Mouse (Mus musculus): ENCODE results near the gene Psmc5.

Psmc5 gene

DNA sequence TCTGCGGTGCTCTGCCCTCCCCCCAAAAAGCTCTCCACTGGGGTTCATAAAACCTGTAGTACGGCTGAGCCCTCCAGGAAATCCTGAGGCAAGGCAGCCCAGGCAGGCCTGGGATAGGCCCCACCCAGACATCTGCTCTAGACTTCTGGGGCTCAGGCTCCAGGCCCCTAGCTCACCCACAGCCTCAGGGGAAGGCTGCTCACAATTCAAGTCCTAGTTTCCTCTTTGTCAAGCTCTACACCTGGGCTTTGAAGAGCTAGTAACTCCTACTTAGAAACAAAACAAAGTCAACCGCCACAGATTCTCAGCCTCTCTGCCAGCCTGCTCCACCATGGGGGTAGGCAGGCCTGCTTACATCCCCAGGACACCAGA lies 13.1 kb downstream of the Psmc5 start:
- no peak for DNase-seq (ENCODE audit: low spot score)

- no peak for DNase-seq (ENCODE audit: low spot score)
Measured at GRCm38 (mm10) chr11:106271131-106271793, 15.3 kb downstream of the Psmc5 start.

GRCm38 (mm10) chr11:106271794-106272643 lies 16.1 kb downstream of the Psmc5 start:
- peak; percentile 44 for DNase-seq (ENCODE audit: low spot score)

- peak; percentile 95 for DNase-seq (ENCODE audit: low spot score)
Measured at GRCm38 (mm10) chr11:106272644-106273310, 16.8 kb downstream of the Psmc5 start, which contains the start of gene Smarcd2. Gene Smarcd2, minus strand, starts transcription at chr11:106272972.

GRCm38 (mm10) chr11:106273311-106273684 lies 17.3 kb downstream of the Psmc5 start:
- DNase-seq (ENCODE audit: low spot score) = no peak

DNA sequence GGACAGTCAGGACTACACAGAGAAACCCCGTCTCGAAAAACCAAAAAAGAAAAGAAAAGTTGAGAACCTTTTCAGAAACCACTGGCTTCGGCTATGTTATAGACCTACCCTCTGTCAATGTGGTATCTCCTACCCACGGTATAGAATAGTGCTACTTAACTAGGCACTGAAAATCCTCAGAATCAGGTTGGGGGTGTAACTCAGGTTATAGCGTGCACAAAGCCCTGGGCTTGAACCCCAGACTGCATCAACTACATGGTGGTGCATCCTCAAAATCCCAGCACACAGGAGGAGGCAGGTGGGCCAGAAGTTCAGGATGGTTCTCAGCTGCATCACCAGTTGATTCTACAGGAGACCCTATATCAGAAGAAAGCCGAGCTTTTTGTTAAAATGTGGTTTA lies 17.9 kb downstream of the Psmc5 start:
- no peak for DNase-seq (ENCODE audit: low spot score)

- no peak for DNase-seq (ENCODE audit: low spot score)
Measured at GRCm38 (mm10) chr11:106274374-106274773, 18.4 kb downstream of the Psmc5 start.

DNA sequence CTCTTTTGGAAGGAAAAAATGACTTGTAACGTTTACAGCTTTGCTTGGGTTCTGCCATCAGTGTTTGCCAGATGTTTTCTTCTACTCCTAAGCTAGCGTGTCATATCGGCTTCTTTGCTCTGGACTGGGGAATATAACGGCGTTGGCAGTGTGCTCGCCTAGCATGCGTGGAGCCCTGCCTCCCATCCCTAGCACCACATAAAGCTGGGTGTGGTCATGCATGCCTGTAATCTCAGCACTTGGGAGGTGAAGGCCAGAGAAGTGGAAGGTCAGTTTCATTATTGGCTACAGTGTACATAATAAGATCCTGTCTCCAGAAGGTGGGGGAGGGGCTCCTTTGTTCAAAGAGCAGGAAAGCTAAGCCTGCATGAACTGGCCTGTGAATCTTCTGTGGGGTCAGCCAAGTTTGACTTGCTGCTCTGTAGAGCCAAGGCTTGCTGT lies 19.0 kb downstream of the Psmc5 start:
- DNase-seq (ENCODE audit: low spot score) = peak; percentile 29

DNA sequence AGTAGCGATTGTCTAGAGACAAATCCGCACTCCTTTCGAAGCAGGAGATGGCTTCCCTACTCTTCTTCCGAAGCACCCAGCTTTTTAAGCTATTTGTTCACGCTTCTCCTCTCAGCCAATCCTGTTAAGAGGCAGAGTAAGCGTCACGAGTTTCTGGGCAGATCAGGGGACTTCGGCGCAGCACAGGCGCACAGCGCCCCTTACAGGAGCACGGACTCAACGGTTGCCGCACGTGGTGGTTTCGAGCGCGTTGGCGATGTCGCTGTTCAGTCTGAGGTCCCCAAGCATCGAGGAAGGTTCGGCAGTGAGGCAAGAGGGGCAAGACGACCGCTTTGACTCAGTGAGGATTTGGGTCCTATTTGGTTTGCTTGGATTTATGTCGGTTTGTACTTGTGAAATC lies 20.5 kb downstream of the Psmc5 start, which contains the start of gene Tcam1:
Tcam1 (plus strand) TSS at position 219 of the 400 bp plus-strand sequence.
- DNase-seq (ENCODE audit: low spot score) = peak; percentile 94

DNA sequence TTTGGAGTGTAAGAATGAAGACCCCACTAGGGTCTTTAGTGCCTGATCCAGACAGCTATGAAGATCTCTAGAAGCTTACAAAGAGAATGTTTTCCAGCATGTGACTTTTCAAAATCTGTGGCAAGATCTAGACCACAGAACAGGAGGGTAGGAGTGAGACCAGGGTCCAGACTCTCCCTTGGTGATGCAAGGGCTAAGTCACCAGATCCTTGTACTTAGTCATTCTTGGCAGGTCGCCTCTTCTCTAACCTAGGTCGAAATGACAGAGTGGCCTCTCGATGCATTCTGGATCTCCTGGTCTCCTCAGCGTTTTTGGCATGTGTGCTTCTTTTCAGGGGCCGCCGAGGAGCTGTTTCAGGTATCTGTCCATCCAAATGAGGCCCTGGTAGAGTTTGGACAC lies 26.5 kb downstream of the Psmc5 start:
- no peak for DNase-seq (ENCODE audit: low spot score)

- DNase-seq (ENCODE audit: low spot score) = no peak
Measured at GRCm38 (mm10) chr11:106283371-106283770, 27.4 kb downstream of the Psmc5 start.

- DNase-seq (ENCODE audit: low spot score) = no peak
Measured at GRCm38 (mm10) chr11:106284126-106284525, 28.2 kb downstream of the Psmc5 start.

DNA sequence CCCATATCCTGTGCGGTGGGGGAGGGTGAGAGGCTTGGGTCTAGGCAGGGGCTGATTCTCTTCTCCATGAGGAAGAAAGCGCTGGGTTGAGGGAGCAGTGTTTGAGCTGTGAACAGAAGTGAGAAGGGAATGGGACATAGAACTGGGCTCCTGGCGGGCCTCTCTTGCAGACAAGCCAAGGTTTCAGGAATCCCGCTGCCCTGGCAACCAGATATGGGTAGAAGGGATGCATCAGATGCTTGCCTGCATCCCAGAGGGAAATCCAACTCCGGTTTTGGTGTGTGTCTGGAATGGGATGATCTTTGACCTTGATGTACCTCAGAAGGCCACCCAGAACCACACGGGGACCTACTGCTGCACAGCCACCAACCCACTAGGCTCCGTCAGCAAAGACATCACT lies 30.3 kb downstream of the Psmc5 start:
- DNase-seq (ENCODE audit: low spot score) = no peak

DNA sequence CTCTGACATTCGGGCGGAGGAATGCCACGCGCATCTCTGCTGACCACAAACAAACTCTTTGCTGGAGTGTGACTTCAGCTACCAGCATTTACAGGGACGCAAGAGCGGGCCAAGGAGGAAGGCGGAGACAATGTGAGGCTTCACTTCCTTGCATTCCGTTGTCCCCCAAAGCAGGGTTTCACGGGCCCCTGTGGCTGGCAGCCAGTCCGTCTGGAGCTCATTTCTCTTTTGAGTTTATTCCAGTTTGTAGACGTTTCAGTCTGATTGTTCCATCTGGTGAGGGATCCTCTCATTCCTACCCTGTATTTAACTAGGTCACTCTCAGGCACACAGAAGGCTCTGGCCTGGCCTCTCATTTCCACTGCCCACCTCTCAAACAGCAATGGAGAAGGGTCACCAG lies 31.0 kb downstream of the Psmc5 start:
- DNase-seq (ENCODE audit: low spot score) = no peak

GRCm38 (mm10) chr11:106289369-106289768 lies 33.4 kb downstream of the Psmc5 start:
- no peak for DNase-seq (ENCODE audit: low spot score)

GRCm38 (mm10) chr11:106290376-106290775 lies 34.4 kb downstream of the Psmc5 start:
- no peak for DNase-seq (ENCODE audit: low spot score)

GRCm38 (mm10) chr11:106291861-106292260 lies 35.9 kb downstream of the Psmc5 start:
- DNase-seq (ENCODE audit: low spot score) = no peak

- no peak for DNase-seq (ENCODE audit: low spot score)
Measured at GRCm38 (mm10) chr11:106301765-106302164, 45.8 kb downstream of the Psmc5 start, which contains the start of gene Gh. Gene Gh, minus strand, starts transcription at chr11:106301865.

- DNase-seq (ENCODE audit: low spot score) = no peak
Measured at GRCm38 (mm10) chr11:106302634-106303033, 46.7 kb downstream of the Psmc5 start.

GRCm38 (mm10) chr11:106305348-106306064 lies 49.6 kb downstream of the Psmc5 start:
- DNase-seq (ENCODE audit: low spot score) = no peak

GRCm38 (mm10) chr11:106306065-106306385 lies 50.1 kb downstream of the Psmc5 start:
- DNase-seq (ENCODE audit: low spot score) = no peak

GRCm38 (mm10) chr11:106306758-106307157 lies 50.8 kb downstream of the Psmc5 start:
- no peak for DNase-seq (ENCODE audit: low spot score)

Measured in ovary, postnatal 10 days (tissue).